Mouse (Mus musculus): ENCODE data around the gene Faap20.

- no peak for TF ChIP-seq CTCF (IDR thresholded peaks at IDR 0.05; ENCODE audit: extremely low read depth, insufficient read depth, low read length)
- TF ChIP-seq POLR2A (IDR thresholded peaks at IDR 0.05; ENCODE audit: extremely low read depth, insufficient read depth, low read length) = 0 out of 2 replicates have a peak, but pooled peaks have one; percentile 5
Observed at GRCm38 (mm10) chr4:155305531-155306031, 56.0 kb downstream of the Faap20 start.

Data from cortical plate, adult 2 months (tissue).